Mouse (Mus musculus) CH12.LX (cell line): ENCODE measurements at regions not wholly inside any gene's neighbourhood (a gene's known extent, or its start where the extent isn't known, plus 50 kb on each side); places are given as distances from the start of the nearest gene placed in this dataset.

Source experiments
- DNase-seq: peaks from one replicate; pipeline ENCODE4 v3.0.0-alpha.2; 2013; ENCODE audit errors: extremely low read depth
- H3K27ac ChIP-seq: 2 replicates; pipeline ENCODE4 v1.5.1; 2012; ENCODE audit warnings: low read depth, mild to moderate bottlenecking, control low read depth, moderate library complexity; ENCODE audit not compliant: insufficient read depth
- H3K27me3 ChIP-seq: replicated peaks from 2 replicates; pipeline ENCODE3; 2012; ENCODE audit warnings: inconsistent platforms
- H3K36me3 ChIP-seq, 2 experiments: replicated peaks in 1 of 2; 2 replicates each; pipeline versions ENCODE3 to v1.6.1; 2012; ENCODE audit warnings: inconsistent platforms in 1 of 2, low read length in 1 of 2, mild to moderate bottlenecking in 1 of 2, mixed read lengths in 1 of 2, moderate library complexity in 1 of 2; ENCODE audit not compliant: control insufficient read depth in 1 of 2, insufficient read depth in 1 of 2
- H3K4me1 ChIP-seq, 2 experiments: 2 replicates each; pipeline ENCODE4 v1.6.1; 2012; ENCODE audit warnings: inconsistent platforms in 1 of 2, moderate library complexity in 1 of 2; ENCODE audit not compliant: insufficient read depth in 2 of 2, control insufficient read depth in 1 of 2
- H3K4me2 ChIP-seq: 2 replicates; pipeline ENCODE4 v1.6.1; 2012; ENCODE audit warnings: low read depth, mild to moderate bottlenecking, control low read depth; ENCODE audit not compliant: poor library complexity, insufficient read depth, severe bottlenecking
- H3K4me3 ChIP-seq, 3 experiments: fragments of 150-350 bp in 1 of 3; sonication (generic) in 1 of 3; replicated peaks in 1 of 3; 2 replicates each; pipeline versions ENCODE3 to v1.5.1; 2011 to 2012; ENCODE audit warnings: low read depth in 2 of 3, low read length in 2 of 3, mild to moderate bottlenecking in 2 of 3, moderate library complexity in 2 of 3, control low read depth in 1 of 3, improper control_type of control experiment in 1 of 3, inconsistent platforms in 1 of 3, mixed read lengths in 1 of 3; ENCODE audit not compliant: poor library complexity in 1 of 3
- H3K79me2 ChIP-seq: replicated peaks from 2 replicates; pipeline ENCODE4 v1.6.1; 2012; ENCODE audit warnings: mild to moderate bottlenecking, moderate library complexity; ENCODE audit not compliant: control insufficient read depth, poor library complexity, insufficient read depth, severe bottlenecking; ENCODE audit errors: extremely low read depth
- H3K9ac ChIP-seq: 2 replicates; pipeline ENCODE4 v1.6.1; 2012; ENCODE audit warnings: low read depth, mild to moderate bottlenecking, control low read depth, moderate library complexity; ENCODE audit not compliant: insufficient read depth
- H3K9me3 ChIP-seq: replicated peaks from 2 replicates; pipeline ENCODE3; 2012; ENCODE audit warnings: low read length, inconsistent platforms, mixed read lengths
- BHLHE40 ChIP-seq: IDR thresholded peaks from 2 replicates; pipeline ENCODE4 v1.6.1; 2011; ENCODE audit warnings: mild to moderate bottlenecking, low read depth, low read length, improper control_type of control experiment
- ELF1 ChIP-seq: IDR thresholded peaks from 2 replicates; pipeline ENCODE4 v1.6.1; 2014; ENCODE audit warnings: low read depth, mild to moderate bottlenecking, inconsistent platforms, low read length, improper control_type of control experiment
- ETS1 ChIP-seq: conservative IDR thresholded peaks from 2 replicates; pipeline ENCODE4 v1.6.1; 2012; ENCODE audit warnings: low read depth, mild to moderate bottlenecking, inconsistent platforms, low read length, improper control_type of control experiment, moderate library complexity
- GABPA ChIP-seq: IDR thresholded peaks from 2 replicates; pipeline ENCODE4 v1.6.1; 2012; ENCODE audit warnings: low read depth, low read length, improper control_type of control experiment, inconsistent platforms; ENCODE audit not compliant: insufficient replicate concordance
- KAT2A ChIP-seq: IDR thresholded peaks from 2 replicates; pipeline ENCODE4 v1.6.1; 2012; ENCODE audit warnings: low read length, improper control_type of control experiment, inconsistent platforms; ENCODE audit not compliant: insufficient replicate concordance
- MAZ ChIP-seq: IDR thresholded peaks from 2 replicates; pipeline ENCODE4 v1.6.1; 2012; ENCODE audit warnings: low read depth, mild to moderate bottlenecking, inconsistent platforms, low read length, improper control_type of control experiment, moderate library complexity
- MEF2A ChIP-seq: IDR thresholded peaks from 2 replicates; pipeline ENCODE4 v1.6.1; 2014; ENCODE audit warnings: low read depth, mild to moderate bottlenecking, inconsistent platforms, low read length, improper control_type of control experiment, borderline replicate concordance
- RCOR1 ChIP-seq: conservative IDR thresholded peaks from 2 replicates; pipeline ENCODE4 v1.6.1; 2012; ENCODE audit warnings: low read depth, mild to moderate bottlenecking, inconsistent platforms, low read length, improper control_type of control experiment
- TCF12 ChIP-seq: IDR thresholded peaks from 2 replicates; pipeline ENCODE4 v1.6.1; 2014; ENCODE audit warnings: low read depth, mild to moderate bottlenecking, inconsistent platforms, low read length, improper control_type of control experiment
- UBTF ChIP-seq: IDR thresholded peaks from 2 replicates; pipeline ENCODE4 v1.6.1; 2012; ENCODE audit warnings: low read depth, mild to moderate bottlenecking, inconsistent platforms, low read length, improper control_type of control experiment, moderate library complexity
- dilution Hi-C: fragments of 300-500 bp; cut with MboI; formaldehyde crosslinking; loops from 2 replicates; pipeline ENCODE4 v1.14.3; 2020; ENCODE audit warnings: low sequenced_read_pairs; ENCODE audit not compliant: extremely low pct_unique_long_range_greater_than_20kb, extremely low pct_ligation_motif_present
- in situ Hi-C: fragments of 300-500 bp; cut with MboI; formaldehyde crosslinking; loops from 3 replicates; pipeline ENCODE4 v1.14.3; 2019; ENCODE audit warnings: low sequenced_read_pairs, low pct_ligation_motif_present, low pct_unique_long_range_greater_than_20kb, mixed read lengths

GRCm38 (mm10) chr2:73037266-73038046, 50.9 kb upstream of the Gm11084 start:
- dilution Hi-C loops: no loop called here
- DNase-seq: no peak
- no peaks in the 10 kb centered on the region for H3K27me3 ChIP-seq
- in situ Hi-C loops: no loop called here
- H3K9ac ChIP-seq: no peak overlapping the region
- H3K36me3 ChIP-seq: no peaks in the 10 kb centered on the region
- H3K4me2 ChIP-seq: no peak overlapping the region
- H3K4me3 ChIP-seq: no peak overlapping the region
- H3K27ac ChIP-seq: no peak overlapping the region
- no peaks in the 10 kb centered on the region for H3K9me3 ChIP-seq
- H3K79me2 ChIP-seq: no peaks in the 10 kb centered on the region
- TF ChIP-seq UBTF: no peak
- no peak for TF ChIP-seq TCF12
- TF ChIP-seq ETS1: no peak
- TF ChIP-seq KAT2A: no peak
- TF ChIP-seq RCOR1: no peak
- TF ChIP-seq MEF2A: no peak
- no peak for TF ChIP-seq GABPA
- no peak for TF ChIP-seq MAZ
- no peak for TF ChIP-seq BHLHE40
- TF ChIP-seq ELF1: no peak
- peaks cover 5 to 52% of the 10 kb centered on the region in 2 experiments for H3K4me1 ChIP-seq
